Mouse (Mus musculus): ENCODE measurements around the gene Numb.

Numb gene

GRCm38 (mm10) chr12:83782669-83783068 lies 139.1 kb downstream of the Numb start:
- no peak for DNase-seq (ENCODE audit: low read depth, low spot score)

- no peak for DNase-seq (ENCODE audit: low read depth, low spot score)
These were observed 140.0 kb downstream of the Numb start for GRCm38 (mm10) chr12:83781640-83782278.

GRCm38 (mm10) chr12:83781204-83781603 lies 140.5 kb downstream of the Numb start:
- no peak for DNase-seq (ENCODE audit: low read depth, low spot score)

GRCm38 (mm10) chr12:83780181-83780580 lies 141.6 kb downstream of the Numb start:
- DNase-seq (ENCODE audit: low read depth, low spot score) = no peak

- no peak for DNase-seq (ENCODE audit: low read depth, low spot score)
These were observed 145.0 kb downstream of the Numb start for GRCm38 (mm10) chr12:83776766-83777165.

- DNase-seq (ENCODE audit: low read depth, low spot score) = no peak
These were observed 146.1 kb downstream of the Numb start for GRCm38 (mm10) chr12:83775621-83776020.

GRCm38 (mm10) chr12:83770418-83771256 lies 151.1 kb downstream of the Numb start:
- peak; percentile 29 for DNase-seq (ENCODE audit: low read depth, low spot score)

GRCm38 (mm10) chr12:83768235-83768899 lies 153.4 kb downstream of the Numb start:
- no peak for DNase-seq (ENCODE audit: low read depth, low spot score)

- no peak for DNase-seq (ENCODE audit: low read depth, low spot score)
These were observed 153.9 kb downstream of the Numb start for GRCm38 (mm10) chr12:83767833-83768232.

GRCm38 (mm10) chr12:83765965-83766603 lies 155.7 kb downstream of the Numb start:
- no peak for DNase-seq (ENCODE audit: low read depth, low spot score)

GRCm38 (mm10) chr12:83764519-83764918 lies 157.2 kb downstream of the Numb start:
- DNase-seq (ENCODE audit: low read depth, low spot score) = no peak

GRCm38 (mm10) chr12:83764044-83764365 lies 157.7 kb downstream of the Numb start:
- no peak for DNase-seq (ENCODE audit: low read depth, low spot score)

GRCm38 (mm10) chr12:83763311-83764043 lies 158.3 kb downstream of the Numb start, which contains the start of gene Papln:
Papln (plus strand) TSS chr12:83763634.
- no peak for DNase-seq (ENCODE audit: low read depth, low spot score)

- no peak for DNase-seq (ENCODE audit: low read depth, low spot score)
These were observed 159.0 kb downstream of the Numb start for GRCm38 (mm10) chr12:83762706-83763105.

- DNase-seq (ENCODE audit: low read depth, low spot score) = no peak
These were observed 161.5 kb downstream of the Numb start for GRCm38 (mm10) chr12:83760201-83760600.

GRCm38 (mm10) chr12:83758735-83759134 lies 163.0 kb downstream of the Numb start:
- no peak for DNase-seq (ENCODE audit: low read depth, low spot score)

- no peak for DNase-seq (ENCODE audit: low read depth, low spot score)
These were observed 169.2 kb downstream of the Numb start for GRCm38 (mm10) chr12:83752495-83752894.

GRCm38 (mm10) chr12:83749186-83749585 lies 172.5 kb downstream of the Numb start:
- DNase-seq (ENCODE audit: low read depth, low spot score) = no peak
